Mouse (Mus musculus) heart, postnatal 4 days (tissue): ENCODE measurements around the gene Hck. TPM values are rescaled to one million over a fixed set of nuclear protein-coding genes. Genes with fewer than 3 reads are reported as not detected.
A peak's percentile ranks its signal among the peaks of the same experiment; 100 is the strongest.

ENCODE experiments used
- DNase-seq: peaks from one replicate; pipeline ENCODE4 v3.0.0; 2021
- total RNA-seq, 2 experiments: library from RNA; stranded (reverse); gene quantifications; 2 replicates each; pipeline ENCODE4 v1.2.3; 2021

The Hck gene
- total RNA-seq, 2 experiments from 2014 or later: 1.1 to 1.2 TPM

DNA sequence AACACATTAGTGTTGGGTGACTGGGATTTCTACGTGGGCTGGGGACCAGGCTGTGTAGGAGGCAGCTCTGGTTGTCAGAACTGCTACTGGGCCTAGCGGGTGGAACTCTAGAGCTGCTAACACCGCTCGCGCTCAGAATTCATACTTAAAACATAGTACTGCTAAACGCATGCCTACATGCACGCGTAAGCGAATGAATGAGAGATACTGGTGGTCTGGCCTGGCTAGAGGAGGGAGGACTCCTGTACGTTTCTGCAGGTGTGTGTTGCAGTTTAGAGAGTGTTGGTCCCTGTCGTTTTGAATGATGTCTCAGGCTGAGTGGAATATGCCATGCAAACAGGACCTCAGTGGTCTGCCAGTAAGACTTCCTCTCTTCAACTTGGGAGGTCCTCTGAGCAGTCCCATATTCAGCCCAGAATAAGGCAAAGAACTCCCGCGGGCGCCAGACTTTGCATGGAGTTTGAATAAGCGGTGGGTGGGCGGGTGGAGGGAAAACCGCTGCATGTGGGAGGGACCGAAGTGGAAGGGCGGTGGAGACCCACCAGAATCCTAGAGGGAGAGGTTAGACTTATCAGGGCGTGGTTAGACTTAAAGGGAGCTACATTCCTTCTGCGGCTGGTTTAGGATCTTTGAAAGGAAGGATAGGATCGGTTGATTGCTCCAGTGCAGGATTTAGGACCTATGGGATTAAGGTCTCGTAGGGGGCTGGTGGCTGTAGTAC lies 1.1 kb upstream of the Hck start:
- no peak for DNase-seq

DNA sequence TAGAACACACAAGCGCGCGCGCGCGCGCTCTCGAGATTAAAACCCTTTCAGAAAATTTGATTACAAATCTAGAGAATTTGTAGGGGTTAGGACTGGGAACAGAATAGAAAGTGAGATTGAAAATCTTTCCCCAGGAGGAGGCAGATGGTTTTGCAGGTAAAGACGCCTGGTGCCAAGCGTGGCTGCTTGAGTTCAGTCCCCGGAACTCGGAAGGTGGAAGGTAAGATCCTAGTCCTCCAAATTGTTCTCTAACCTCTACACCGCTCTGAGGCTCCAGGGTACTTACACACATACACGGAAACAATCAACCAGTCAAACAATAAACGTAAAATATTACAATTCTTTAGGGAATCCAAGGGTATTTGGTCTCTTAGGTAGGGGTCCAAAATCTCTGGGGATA lies 466 bp upstream of the Hck start:
- no peak for DNase-seq

- DNase-seq: no peak
Measured at GRCm38 (mm10) chr2:153109596-153109995, 1.3 kb downstream of the Hck start.

DNA sequence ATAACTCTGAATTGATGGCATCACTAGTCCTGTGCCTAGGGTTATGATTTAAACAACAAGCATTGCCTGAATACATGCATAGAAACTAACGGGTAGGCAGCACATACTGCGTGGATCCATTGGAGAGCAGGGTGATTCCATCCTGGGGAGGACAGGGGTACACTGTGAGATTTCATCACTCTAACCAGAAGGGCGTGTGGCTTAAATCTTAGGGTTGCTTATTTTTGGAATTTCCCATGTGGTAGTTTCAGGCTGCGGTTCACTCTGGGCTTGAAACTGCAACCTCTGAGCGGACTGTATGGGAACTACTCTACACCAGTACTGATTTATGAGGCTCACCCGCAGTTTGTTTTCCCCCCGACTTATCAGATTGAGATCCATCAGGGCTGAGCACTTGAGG lies 3.0 kb downstream of the Hck start:
- no peak for DNase-seq

DNA sequence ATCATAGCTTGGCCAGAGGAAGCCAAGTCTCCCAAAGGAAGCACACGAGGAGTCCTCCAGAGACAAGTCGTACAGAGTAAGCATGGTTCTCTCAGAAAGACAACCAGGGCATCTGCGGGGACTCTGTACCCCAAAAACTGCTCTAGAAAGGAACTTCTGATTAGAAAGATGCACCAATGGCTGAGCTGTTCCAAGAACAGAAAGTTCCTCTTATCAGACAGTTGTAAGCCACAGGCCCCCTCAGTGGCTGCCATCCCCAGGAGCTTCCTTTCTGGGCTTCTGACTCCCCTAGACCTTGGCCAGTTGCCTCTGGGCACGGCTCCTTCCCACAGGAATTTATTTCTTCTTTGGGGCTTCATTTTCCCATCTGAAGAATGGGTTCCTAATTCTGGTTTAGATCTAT lies 7.4 kb downstream of the Hck start:
- no peak for DNase-seq

- DNase-seq: peak; percentile 14
Measured at GRCm38 (mm10) chr2:153117051-153117486, 8.8 kb downstream of the Hck start.

- DNase-seq: no peak
Measured at GRCm38 (mm10) chr2:153119488-153119887, 11.2 kb downstream of the Hck start.

- DNase-seq: no peak
Measured at GRCm38 (mm10) chr2:153120126-153120525, 11.9 kb downstream of the Hck start.

DNA sequence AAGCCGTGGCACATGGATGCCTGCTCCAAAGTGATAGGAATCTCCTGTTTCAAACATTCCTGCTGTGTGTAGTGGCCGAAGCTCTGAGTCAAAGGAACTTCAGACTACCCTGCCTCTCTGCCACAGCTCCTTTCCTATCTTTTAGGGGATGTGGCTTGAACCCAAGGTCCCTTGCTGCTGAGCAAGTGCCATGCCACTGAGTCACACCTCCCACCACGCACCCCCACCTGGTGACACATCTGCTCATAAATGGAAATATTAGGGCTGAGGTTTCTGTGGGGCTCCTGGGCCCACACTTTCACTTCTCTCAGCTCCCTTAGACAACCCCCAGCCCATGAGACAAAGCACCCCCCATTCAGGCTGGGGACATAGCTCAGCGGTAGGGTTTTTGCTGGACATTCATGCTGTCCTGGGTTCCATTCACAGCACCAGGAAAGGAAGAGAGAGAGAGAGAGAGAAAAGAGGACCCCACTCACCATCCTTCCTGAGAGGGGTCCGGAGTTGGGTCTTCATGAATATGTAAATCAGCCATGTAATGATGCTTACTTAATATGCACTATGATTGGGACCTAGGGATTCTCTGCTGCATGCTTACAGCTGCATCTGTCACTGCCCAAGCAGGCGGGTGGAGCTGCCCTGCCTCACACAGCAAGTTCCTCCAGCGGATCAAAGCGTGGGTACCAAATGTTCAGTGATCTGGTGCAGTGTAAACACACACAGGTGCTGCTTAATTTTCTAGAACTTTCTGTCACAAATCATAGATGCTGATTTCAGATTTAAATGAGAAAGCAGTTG lies 13.8 kb downstream of the Hck start:
- DNase-seq: no peak

- DNase-seq: no peak
Measured at GRCm38 (mm10) chr2:153122701-153123100, 14.4 kb downstream of the Hck start.

DNA sequence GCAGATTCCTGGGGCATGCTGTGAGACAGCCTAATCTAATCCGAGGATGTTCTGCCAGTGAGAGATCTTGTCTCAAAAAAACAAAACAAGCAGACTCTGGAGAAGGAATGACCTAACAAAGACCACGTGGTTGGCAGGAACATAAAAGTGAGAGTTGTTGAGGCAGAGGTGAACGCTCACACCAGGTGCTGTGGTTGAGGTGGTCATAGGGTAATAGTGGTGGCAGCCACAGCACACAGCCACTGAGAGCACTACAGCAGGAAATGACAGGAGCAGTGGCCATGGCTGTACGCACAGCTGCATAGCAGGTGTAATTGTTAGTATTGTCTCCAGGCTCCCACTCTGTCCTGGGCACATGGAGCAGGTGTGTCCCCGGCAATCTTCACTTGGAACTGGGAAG lies 17.6 kb downstream of the Hck start:
- no peak for DNase-seq

DNA sequence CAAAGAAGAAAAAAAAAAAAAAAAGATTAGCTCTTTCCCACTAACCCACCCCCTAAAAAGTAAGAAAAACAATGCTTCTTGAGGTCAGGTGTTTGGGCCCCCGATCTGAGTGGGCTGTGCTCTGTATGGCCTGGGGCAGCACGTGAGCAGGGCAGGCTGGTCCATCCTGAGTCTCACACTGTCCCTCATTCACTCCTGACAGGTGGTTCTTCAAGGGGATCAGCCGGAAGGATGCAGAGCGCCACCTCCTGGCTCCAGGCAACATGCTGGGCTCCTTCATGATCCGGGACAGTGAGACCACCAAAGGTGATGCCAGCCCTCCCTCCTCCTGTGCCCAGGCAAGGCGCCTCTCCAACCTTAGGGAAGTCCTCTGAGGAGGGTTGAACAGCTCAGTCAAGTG lies 22.8 kb downstream of the Hck start:
- DNase-seq: peak; percentile 37

GRCm38 (mm10) chr2:153134237-153134636 lies 26.0 kb downstream of the Hck start:
- DNase-seq: peak; percentile 33

GRCm38 (mm10) chr2:153136211-153136610 lies 27.9 kb downstream of the Hck start:
- DNase-seq: no peak

DNA sequence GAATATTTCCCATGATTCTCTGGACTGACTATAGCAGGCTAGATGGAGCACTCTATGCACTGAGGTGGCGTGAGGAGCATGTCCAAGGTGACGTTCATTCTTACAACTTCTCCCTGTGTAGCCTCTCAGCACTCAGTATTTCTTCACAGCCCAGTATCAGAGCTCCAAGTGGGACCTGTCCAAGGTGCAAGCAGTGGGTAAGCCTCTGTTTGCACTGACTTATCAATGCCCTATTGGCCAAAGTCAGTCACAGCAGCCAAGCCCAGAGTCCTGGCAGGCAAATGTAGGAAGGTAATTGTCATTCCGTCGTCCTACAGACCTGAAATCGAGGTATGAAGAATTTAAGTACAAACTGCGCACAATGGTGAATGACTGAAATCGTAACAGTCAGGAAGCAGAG lies 30.9 kb downstream of the Hck start:
- no peak for DNase-seq

GRCm38 (mm10) chr2:153139996-153140613 lies 31.8 kb downstream of the Hck start:
- peak; percentile 74 for DNase-seq

GRCm38 (mm10) chr2:153142620-153143199 lies 34.4 kb downstream of the Hck start:
- peak; percentile 72 for DNase-seq

DNA sequence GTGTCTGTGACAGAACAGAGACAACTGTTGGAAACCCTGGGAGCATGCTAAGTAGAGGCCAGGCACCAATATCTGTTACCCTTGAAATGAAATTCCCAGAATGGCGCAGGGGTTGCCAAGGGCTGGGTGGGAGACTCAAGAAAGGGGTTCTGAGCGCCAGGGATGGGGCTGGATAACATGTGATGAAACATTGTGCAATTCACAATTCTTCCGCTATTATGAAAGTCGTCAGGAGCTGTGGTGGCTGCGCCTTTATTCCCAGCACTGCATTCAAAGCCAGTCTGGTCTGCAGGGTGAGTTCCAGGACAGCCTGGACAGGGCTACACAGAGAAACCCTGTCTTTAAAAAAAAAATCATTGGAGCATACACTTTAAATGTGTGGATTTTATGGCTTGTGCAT lies 37.1 kb downstream of the Hck start:
- DNase-seq: no peak

DNA sequence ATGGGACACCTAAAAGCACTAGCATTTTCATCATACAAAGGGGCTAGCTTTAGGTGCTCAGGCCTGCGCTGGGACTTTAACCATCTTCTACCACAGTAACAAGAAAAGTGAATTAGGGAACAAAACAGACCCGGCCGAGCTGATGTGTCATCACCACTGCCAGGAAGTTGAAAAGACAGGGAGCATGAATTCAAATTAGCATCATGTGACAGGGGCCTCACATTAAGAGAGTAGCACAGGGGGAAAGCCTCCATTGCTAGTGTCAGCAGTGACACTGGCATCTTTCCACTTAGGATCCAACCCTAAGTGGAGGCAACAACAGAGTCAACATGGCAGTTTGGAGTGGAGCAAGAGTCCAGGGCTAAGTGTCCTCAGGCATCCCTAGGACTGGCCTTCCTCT lies 39.0 kb downstream of the Hck start:
- DNase-seq: no peak

- peak; percentile 85 for DNase-seq
Measured at GRCm38 (mm10) chr2:153147715-153148114, 39.4 kb downstream of the Hck start.

- no peak for DNase-seq
Measured at GRCm38 (mm10) chr2:153149742-153150141, 41.5 kb downstream of the Hck start.

DNA sequence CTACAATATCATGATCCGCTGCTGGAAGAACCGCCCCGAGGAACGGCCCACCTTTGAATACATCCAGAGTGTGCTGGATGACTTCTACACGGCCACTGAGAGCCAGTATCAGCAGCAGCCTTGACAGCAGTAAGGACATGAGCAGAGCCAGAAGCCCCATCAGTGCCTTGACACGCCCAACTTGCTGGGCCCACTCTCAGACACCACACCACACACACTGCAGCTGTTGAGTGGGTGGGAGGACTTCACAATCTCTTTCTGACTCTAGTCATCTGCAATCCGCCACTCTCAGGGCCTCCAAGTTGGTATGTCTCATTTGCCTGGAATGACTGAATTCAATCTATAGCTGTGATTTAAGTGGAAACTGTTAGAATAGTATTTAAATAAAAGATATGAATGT lies 42.8 kb downstream of the Hck start:
- no peak for DNase-seq
